Mouse (Mus musculus) spleen, postnatal 4 days (tissue): ENCODE measurements around the gene Gm45140.
A peak's percentile ranks its signal among the peaks of the same experiment; 100 is the strongest.

Experiments used
- DNase-seq, 2 experiments: peaks; one replicate each; pipeline ENCODE4 v3.0.0; 2022; ENCODE audit warnings: low spot score in 2 of 2

Gm45140 gene

DNA sequence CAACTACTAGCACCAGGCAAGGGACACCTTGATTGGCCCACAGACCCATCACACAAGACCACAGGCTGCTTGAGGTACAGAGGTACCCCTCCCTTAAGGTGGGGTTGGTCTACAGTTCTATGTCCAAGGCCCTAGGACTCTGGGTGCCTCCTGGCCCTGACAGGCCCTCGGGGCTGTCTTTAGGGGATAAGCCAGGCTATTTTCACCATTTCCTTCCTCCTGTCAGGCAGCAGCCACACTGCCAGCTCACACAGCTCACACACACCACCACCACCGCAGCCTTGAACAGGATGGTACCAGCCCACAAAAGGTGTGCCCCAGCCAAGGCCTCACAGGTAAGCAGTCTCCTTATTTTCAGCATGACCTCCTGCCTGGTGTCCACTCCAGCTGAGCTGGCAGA, 57.8 kb downstream of the Gm45140 start, which contains the start of gene Gp9:
Gene Gp9, plus strand, starts transcription at position 231 of the 400 bp plus-strand sequence.
- peak; percentile 19 to 69 for DNase-seq

DNA sequence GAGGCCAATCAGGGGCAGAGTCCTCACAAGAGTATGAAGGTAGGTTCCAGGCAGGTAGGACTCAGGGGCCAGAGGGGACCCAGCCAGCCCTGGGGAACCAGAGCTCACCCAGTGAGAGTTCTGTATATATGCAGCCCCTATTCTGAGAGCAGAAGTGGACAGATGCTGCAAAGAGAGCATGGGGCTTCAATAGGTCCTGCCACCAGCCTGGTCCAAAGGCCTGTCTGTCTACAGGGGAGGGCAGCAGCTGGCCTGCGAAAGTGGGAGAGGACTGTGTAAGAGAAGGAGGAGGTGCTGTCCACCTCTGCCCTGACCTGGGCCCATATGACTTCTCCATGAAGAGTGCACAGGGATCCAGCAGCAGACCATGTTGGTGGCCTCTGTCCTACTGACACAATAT, 58.9 kb downstream of the Gm45140 start:
- DNase-seq, result peak; percentile 22 to 68

- DNase-seq, result peak; percentile 72 to 77
Measured at GRCm38 (mm10) chr6:87775588-87776245, 59.9 kb downstream of the Gm45140 start.

DNA sequence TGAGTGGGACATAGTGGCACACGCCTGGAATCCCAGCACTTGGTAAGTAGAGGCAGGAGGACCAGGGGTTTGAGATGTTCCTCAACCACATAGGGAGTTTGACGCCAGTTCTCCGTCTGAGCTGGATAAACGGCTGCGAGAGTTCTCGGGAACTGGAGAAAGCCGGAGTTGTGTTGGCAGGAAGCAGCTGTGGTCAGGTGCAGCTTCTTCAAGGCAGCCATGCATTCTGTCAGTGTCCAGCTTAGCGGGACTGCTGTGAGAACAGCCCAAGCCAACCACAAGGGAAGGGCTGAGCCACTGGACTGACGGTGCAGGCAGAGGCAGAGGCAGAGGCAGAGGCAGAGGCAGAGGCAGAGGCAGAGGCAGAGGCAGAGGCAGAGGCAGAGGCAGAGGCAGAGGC, 60.7 kb downstream of the Gm45140 start:
- DNase-seq, result peak; percentile 12 to 59

DNA sequence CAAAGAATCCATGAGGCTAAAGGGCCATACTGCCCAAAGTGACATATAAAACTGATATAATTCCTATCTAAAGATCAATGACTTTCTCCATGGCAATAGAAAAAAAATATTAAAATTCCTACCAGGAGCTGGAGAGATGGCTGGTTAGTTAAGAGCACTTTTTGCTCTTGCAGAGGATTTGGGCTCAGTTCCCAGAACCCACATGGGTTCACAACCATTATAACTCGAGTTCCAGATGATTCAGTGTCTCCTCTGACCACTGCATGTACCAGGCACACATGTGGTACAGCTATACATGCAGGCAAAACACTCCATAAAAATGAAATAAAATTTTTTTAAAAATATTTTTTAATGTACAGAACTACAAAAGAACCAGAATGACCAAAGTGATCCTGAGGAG, 61.1 kb downstream of the Gm45140 start:
- no peak for DNase-seq

DNA sequence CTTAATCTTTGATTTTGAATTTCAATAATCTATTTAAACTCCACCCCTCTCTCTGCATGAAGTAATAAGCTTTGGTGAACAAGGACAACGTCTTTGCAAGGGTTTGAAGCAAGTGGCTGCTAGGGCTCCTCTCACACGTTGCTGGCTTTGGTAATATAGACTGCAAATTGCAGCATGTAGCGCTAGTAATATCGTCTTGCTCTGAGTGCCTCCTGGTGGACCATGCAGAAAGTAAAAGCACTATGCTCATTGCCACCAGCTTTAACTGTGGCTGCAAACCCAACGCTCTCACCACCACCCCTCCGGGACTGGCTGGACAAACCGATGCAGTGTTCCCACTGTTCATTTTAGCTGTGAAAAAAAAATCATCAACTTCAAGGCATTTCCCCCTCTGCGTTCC, 65.0 kb downstream of the Gm45140 start:
- peak; percentile 34 to 63 for DNase-seq

- DNase-seq, result peak in 1 of 2 experiments; percentile 9
Measured at GRCm38 (mm10) chr6:87764296-87764695, 71.3 kb downstream of the Gm45140 start.

DNA sequence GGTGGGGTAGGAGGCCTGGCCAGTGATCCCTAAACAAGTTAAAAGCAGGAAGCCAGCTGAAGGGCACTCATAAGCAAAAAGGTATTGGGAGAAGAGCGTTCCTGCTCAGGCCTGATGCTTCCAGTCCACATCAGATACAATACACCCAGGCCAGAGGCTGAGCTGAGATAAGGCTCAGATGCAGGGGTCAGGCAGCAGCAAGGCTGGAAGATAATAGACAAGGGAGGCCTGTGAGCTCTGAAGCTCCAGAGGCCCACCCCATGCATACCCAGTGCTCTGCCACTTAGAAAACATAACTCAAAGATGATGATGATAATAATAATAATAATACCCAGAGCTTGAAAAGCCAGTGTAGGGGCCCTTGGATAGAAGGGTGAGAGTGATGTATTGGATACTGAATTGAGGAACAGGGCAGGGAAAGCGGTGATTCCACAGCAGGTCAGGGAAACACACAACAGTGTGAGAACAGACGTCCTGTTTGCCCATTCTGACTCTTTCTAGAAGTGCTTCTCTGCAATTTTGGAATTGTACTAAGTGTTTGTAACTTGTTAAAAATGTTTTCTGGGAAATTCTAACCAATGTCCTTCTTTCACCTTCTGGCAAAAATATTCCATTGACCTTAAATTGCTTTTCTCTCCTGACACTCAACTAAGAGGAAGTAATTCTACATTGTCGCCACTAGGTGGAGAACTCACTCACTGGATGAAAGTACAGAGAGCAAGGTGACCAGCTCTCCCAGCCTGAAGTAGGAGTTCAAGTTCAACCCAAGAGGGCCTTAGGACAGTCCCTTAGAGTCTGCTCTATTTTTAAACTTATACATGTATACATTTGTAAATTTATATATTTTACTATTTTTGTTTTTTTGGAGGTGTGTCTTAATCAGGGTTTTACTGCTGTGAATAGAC, 72.0 kb downstream of the Gm45140 start:
- DNase-seq, result peak in 1 of 2 experiments; percentile 21

DNA sequence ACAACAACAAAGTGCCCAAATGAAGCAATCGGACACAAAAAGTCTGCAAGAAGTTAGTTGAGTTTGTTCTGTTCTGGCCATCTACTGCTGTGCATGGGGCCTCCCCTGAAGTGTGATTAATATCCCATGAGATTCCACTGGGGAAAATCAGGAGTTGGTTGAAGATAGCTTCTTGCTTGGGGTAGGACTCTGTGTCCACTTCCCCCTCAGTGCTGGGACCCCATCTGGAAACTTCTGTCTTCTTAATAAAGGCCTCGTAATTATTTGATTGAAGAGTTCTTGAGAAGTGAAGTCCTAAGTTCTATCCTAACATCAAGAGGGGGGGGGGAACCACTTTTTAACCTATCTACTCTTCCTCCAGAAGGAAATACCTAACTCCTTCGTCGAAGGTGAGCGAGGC, 73.4 kb downstream of the Gm45140 start:
- no peak for DNase-seq

DNA sequence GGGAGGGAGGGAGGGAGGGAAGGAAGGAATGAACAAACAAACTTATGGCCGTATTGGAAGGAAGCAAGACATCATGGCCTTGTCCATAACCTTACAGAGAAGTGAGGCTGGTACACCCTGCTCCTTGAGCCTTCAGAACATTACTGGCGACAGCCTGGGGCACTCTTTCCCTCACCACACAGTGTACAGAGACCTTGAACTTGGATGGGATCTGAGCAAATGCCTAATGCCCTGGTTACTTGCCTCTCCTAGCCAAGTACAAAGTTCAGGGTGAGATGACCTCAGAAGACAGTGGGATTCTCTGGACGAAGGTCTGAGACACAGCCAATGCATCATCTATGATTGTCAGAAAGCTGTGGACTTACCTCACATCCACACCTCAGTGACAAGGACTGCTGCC, 75.7 kb downstream of the Gm45140 start:
- no peak for DNase-seq

- no peak for DNase-seq
Measured at GRCm38 (mm10) chr6:87759404-87759803, 76.2 kb downstream of the Gm45140 start.

DNA sequence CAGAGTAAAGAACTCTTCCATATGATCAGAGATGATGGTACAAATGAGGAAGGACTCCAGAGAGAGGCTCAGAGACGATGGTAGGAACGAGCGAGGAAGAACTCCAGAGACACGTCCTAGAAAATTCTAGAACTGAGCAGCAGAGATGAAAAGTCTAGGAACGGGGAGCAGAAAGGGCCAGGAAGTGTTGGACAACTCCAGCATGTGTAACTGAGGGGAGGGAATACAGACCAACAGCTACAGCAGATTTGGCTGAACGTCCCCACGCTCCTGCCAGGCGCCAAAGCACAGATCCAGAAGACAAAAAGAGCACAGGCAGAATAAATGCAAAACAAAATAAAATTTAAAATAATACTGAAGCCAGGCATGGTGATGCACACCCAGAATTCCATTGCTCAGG, 78.7 kb downstream of the Gm45140 start:
- no peak for DNase-seq

DNA sequence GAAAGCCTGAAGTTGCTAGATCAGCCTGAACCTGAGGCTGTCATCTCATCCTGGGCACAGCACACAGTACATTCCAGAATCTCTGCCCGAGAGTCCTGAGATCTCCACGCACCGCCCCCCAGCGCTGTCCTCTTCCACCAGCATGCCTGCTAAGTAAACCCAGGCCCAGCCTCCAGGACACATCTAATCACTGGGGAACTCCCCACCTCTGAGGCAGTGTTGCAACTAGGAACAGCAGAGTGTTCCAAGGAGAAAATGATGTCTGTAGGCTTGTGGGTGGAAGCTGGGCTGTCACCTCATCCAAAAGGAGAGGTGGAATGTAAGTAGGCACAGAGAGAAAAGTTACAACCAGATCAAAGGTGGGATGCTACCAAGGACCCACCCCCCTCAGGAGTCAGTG, 80.4 kb downstream of the Gm45140 start:
- no peak for DNase-seq

- peak in 1 of 2 experiments; percentile 58 for DNase-seq
Measured at GRCm38 (mm10) chr6:87751574-87751973, 84.0 kb downstream of the Gm45140 start.

DNA sequence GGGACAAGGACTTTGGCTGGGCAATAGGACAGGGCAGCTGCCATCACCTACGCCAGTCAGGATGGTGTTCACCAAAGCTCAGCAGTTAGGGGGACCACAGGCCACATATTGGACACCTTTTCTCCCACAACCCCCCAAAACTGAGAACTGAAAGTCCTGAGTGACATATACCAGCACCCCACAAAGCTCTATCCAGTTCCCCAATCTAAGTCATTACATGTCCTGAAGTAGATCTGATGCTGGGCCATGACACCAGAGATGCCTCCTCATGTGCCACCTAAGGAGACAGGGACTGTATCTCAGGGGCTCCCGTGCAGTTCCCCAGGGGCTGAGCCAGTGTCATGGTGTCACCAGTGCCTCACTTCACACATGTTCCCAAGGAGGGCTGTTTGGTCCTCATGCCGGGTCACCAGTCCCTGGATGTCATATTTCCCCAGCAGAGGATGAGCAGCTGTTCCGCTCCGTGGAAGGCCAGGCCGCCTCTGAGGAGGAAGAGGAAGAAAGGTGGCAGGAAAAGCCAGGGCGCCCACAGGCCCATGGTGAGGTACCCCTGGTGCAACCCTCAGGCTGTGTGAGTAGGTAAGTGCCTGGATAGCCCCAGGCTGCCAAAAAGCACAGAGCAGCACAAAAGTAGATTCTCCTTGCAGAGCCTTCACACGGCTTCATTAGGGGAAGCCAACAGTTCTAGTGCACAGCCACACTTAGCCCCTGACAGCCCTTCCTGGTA, 85.2 kb downstream of the Gm45140 start:
- DNase-seq, result no peak

DNA sequence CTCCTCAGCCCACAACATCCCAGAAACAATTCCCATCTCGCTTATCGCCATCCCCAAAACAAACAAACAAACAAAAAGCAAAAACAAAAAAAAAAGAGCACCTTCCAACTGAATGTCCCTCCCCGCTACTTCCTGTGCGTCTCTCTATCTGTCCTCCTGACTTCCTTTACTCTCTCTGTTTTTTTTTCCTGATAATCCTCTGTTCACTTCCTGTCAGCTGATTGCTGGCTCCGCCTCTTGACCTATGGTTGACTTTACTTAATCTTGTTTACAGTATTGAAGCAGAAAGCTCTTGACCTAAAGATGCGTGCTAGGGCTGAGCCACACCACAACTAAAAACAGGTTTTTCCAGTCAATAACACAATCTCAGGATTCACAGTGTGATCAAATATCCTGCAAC, 87.1 kb downstream of the Gm45140 start:
- DNase-seq, result no peak

DNA sequence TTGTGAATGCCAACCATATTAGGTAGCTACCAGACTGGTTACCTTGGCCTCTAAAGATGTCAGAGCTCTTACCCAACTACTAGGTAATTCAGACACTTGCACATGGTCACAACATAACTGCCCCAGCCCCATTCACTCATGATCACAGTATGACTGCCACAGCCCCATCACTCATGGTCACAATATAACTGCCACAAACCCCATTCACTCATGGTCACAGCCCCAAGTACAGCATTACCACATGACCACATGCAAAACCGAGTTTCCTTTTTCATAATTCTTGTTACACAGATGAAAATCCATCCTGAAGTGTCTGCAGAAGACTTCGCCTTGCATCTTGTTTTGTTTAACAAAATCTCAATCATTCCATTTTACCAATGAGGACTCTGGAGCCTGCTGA, 87.5 kb downstream of the Gm45140 start:
- no peak for DNase-seq

DNA sequence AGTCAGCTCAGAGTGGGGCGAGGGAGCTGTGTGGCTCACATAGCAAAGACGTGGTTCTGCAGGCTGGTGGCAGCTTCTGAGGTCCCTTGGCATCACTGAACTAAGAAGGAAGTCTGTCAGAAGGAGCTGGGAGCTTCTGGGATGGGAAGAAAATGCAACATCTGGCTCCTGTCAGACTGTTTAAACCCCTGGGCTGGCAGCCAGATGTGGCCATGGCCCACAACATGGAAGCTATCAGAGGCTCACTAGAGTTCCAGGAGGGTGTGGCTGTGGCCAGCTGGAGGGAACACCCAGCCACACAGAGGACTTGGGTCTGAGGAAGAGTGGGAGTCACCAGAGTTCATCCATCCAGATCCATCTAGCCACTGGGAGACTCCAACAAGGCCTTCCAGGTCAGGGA, 88.7 kb downstream of the Gm45140 start:
- DNase-seq, result peak in 1 of 2 experiments; percentile 43

- no peak for DNase-seq
Measured at GRCm38 (mm10) chr6:87746059-87746458, 89.5 kb downstream of the Gm45140 start.

GRCm38 (mm10) chr6:87745301-87745700, 90.3 kb downstream of the Gm45140 start:
- DNase-seq, result no peak

DNA sequence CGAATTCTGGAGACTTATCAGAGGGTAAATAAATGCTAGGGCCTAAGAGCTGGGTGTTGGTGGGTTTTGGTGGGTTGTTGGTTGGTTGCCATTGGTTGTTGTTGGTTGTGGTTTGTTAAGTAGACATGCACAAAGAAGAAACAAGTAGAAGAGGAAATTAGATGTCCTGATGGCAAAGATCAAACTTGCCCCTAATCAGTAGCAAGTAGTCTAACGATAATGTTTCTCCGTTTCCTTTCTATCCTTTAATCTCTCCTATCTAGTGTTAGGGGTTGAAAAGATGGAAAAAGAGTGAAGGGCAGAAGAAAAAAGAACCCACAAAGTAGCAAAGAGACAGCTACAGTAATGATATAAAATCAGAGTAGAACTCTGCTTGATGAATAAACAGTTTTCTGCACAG, 91.0 kb downstream of the Gm45140 start:
- no peak for DNase-seq

- no peak for DNase-seq
Measured at GRCm38 (mm10) chr6:87743281-87743680, 92.3 kb downstream of the Gm45140 start.
